Mouse (Mus musculus): ENCODE measurements around the gene Lipe. TPM values are rescaled to one million over a fixed set of nuclear protein-coding genes. Genes with fewer than 3 reads are reported as not detected.
A peak's percentile ranks its signal among the peaks of the same experiment; 100 is the strongest.
"Not testable (repeated sequence)": the region's sequence is repeated elsewhere in the genome, so short reads cannot be mapped to it uniquely, and the experiment has no call there.

The Lipe gene
- polyA plus RNA-seq, 1 experiment from 2014 or later = 21.4 TPM

GRCm38 (mm10) chr7:25409114-25409760 lies 10.7 kb upstream of the Lipe start:
- Histone ChIP-seq H3K9ac (replicated peaks; ENCODE audit: low read depth) (no peak overlapping the region), H3K36me3 (ENCODE audit: insufficient read depth, low read length) (no peaks in the 10 kb centered on the region), H3K4me3 (ENCODE audit: low read depth, low read length) (no peak overlapping the region), H3K9me3 (ENCODE audit: low read length) (no peaks in the 10 kb centered on the region), H3K4me2 (replicated peaks; ENCODE audit: low read depth, low read length) (no peak overlapping the region), H3K27ac (ENCODE audit: low read length) (no peak overlapping the region), H3K27me3 (replicated peaks; ENCODE audit: insufficient read depth, low read length) (no peaks in the 10 kb centered on the region), H3K4me1 (ENCODE audit: insufficient read depth, low read depth, low read length) (no peaks in the 10 kb centered on the region)
- DNase-seq (ENCODE audit: low spot score) (peak; percentile 81), ATAC-seq (no peak)
- TF ChIP-seq CTCF (IDR thresholded peaks at IDR 0.05) (peak; percentile 68), EP300 (IDR thresholded peaks at IDR 0.05) (no peak)
- 41% methylated on average over 4 of the region's 4 CpGs for WGBS

GRCm38 (mm10) chr7:25406468-25406867 lies 8.0 kb upstream of the Lipe start:
- no peak for TF ChIP-seq EP300 (IDR thresholded peaks at IDR 0.05)
- no peak for TF ChIP-seq CTCF (IDR thresholded peaks at IDR 0.05)
- H3K9ac ChIP-seq (replicated peaks; ENCODE audit: low read depth) = no peak overlapping the region
- DNase-seq (ENCODE audit: low spot score) (no peak), ATAC-seq (no peak)
- 61% methylated on average over 7 of the region's 7 CpGs for WGBS
- no peak overlapping the region for H3K27ac ChIP-seq (ENCODE audit: low read length)
- no peaks in the 10 kb centered on the region for H3K27me3 ChIP-seq (replicated peaks; ENCODE audit: insufficient read depth, low read length)
- H3K4me1 ChIP-seq (ENCODE audit: insufficient read depth, low read depth, low read length) = peaks cover 7% of the 10 kb centered on the region; the same call in 1 of the 2 replicates
- no peak overlapping the region for H3K4me3 ChIP-seq (ENCODE audit: low read depth, low read length)
- H3K9me3 ChIP-seq (ENCODE audit: low read length) = no peaks in the 10 kb centered on the region
- no peaks in the 10 kb centered on the region for H3K36me3 ChIP-seq (ENCODE audit: insufficient read depth, low read length)
- no peak overlapping the region for H3K4me2 ChIP-seq (replicated peaks; ENCODE audit: low read depth, low read length)

- no peak overlapping the region for H3K27ac ChIP-seq (ENCODE audit: low read length)
- H3K9ac ChIP-seq (replicated peaks; ENCODE audit: low read depth) = no peak overlapping the region
- no peak overlapping the region for H3K4me3 ChIP-seq (ENCODE audit: low read depth, low read length)
- 3% methylated on average over 2 of the region's 2 CpGs for WGBS
- no peaks in the 10 kb centered on the region for H3K36me3 ChIP-seq (ENCODE audit: insufficient read depth, low read length)
- DNase-seq (ENCODE audit: low spot score) (peak; percentile 83), ATAC-seq (peak; percentile 75)
- H3K4me2 ChIP-seq (replicated peaks; ENCODE audit: low read depth, low read length) = no peak overlapping the region
- no peaks in the 10 kb centered on the region for H3K9me3 ChIP-seq (ENCODE audit: low read length)
- H3K4me1 ChIP-seq (ENCODE audit: insufficient read depth, low read depth, low read length) = peaks cover 7% of the 10 kb centered on the region; the same call in 1 of the 2 replicates
- TF ChIP-seq CTCF (IDR thresholded peaks at IDR 0.05) = peak; percentile 82
- no peak for TF ChIP-seq EP300 (IDR thresholded peaks at IDR 0.05)
- no peaks in the 10 kb centered on the region for H3K27me3 ChIP-seq (replicated peaks; ENCODE audit: insufficient read depth, low read length)
These were observed 4.2 kb upstream of the Lipe start for GRCm38 (mm10) chr7:25402671-25403101.

- DNase-seq (ENCODE audit: low spot score) (peak; percentile 65), ATAC-seq (peak; percentile 82)
- H3K4me2 ChIP-seq (replicated peaks; ENCODE audit: low read depth, low read length) = no peak overlapping the region
- H3K36me3 ChIP-seq (ENCODE audit: insufficient read depth, low read length) = no peaks in the 10 kb centered on the region
- no peaks in the 10 kb centered on the region for H3K9me3 ChIP-seq (ENCODE audit: low read length)
- H3K27me3 ChIP-seq (replicated peaks; ENCODE audit: insufficient read depth, low read length) = no peaks in the 10 kb centered on the region
- 37% methylated on average over 5 of the region's 5 CpGs for WGBS
- no peak overlapping the region for H3K27ac ChIP-seq (ENCODE audit: low read length)
- no peak overlapping the region for H3K4me3 ChIP-seq (ENCODE audit: low read depth, low read length)
- peaks cover 7% of the 10 kb centered on the region; the same call in 1 of the 2 replicates for H3K4me1 ChIP-seq (ENCODE audit: insufficient read depth, low read depth, low read length)
- TF ChIP-seq CTCF (IDR thresholded peaks at IDR 0.05) (no peak), EP300 (IDR thresholded peaks at IDR 0.05) (no peak)
- H3K9ac ChIP-seq (replicated peaks; ENCODE audit: low read depth) = no peak overlapping the region
These were observed 3.5 kb upstream of the Lipe start for GRCm38 (mm10) chr7:25401986-25402385.

- WGBS = 54% methylated on average over 2 of the region's 2 CpGs
- no peak for TF ChIP-seq CTCF (IDR thresholded peaks at IDR 0.05)
- TF ChIP-seq EP300 (IDR thresholded peaks at IDR 0.05) = no peak
These were observed 3.0 kb upstream of the Lipe start for GRCm38 (mm10) chr7:25401551-25401950.

GRCm38 (mm10) chr7:25399028-25399427 lies 518 bp upstream of the Lipe start:
- peaks cover 14% of the 10 kb centered on the region; the same call in 1 of the 2 replicates for H3K4me1 ChIP-seq (ENCODE audit: insufficient read depth, low read depth, low read length)
- not testable (repeated sequence) for DNase-seq (ENCODE audit: low spot score); H3K9ac ChIP-seq (replicated peaks; ENCODE audit: low read depth); H3K4me3 ChIP-seq (ENCODE audit: low read depth, low read length); H3K9me3 ChIP-seq (ENCODE audit: low read length); H3K4me2 ChIP-seq (replicated peaks; ENCODE audit: low read depth, low read length); H3K27me3 ChIP-seq (replicated peaks; ENCODE audit: insufficient read depth, low read length); H3K27ac ChIP-seq (ENCODE audit: low read length); H3K36me3 ChIP-seq (ENCODE audit: insufficient read depth, low read length); ATAC-seq

More at GRCm38 (mm10) chr7:25401551-25401950, 3.0 kb upstream of the Lipe start:
- H3K9ac ChIP-seq (replicated peaks; ENCODE audit: low read depth) = no peak overlapping the region
- H3K4me3 ChIP-seq (ENCODE audit: low read depth, low read length) = no peak overlapping the region
- H3K27me3 ChIP-seq (replicated peaks; ENCODE audit: insufficient read depth, low read length) = no peaks in the 10 kb centered on the region
- H3K4me1 ChIP-seq (ENCODE audit: insufficient read depth, low read depth, low read length) = peaks cover 7% of the 10 kb centered on the region; the same call in 1 of the 2 replicates
- DNase-seq (ENCODE audit: low spot score) (no peak), ATAC-seq (no peak)
- H3K4me2 ChIP-seq (replicated peaks; ENCODE audit: low read depth, low read length) = no peak overlapping the region
- H3K27ac ChIP-seq (ENCODE audit: low read length) = no peak overlapping the region
- no peaks in the 10 kb centered on the region for H3K36me3 ChIP-seq (ENCODE audit: insufficient read depth, low read length)
- H3K9me3 ChIP-seq (ENCODE audit: low read length) = no peaks in the 10 kb centered on the region

All from lung, postnatal 0 days (tissue).